Mouse (Mus musculus) neural tube, embryonic 11.5 days (tissue): Measurements from ENCODE around the gene D10Jhu81e. TPM values are rescaled to one million over a fixed set of nuclear protein-coding genes. Genes with fewer than 3 reads are reported as not detected.

Source experiments
- ATAC-seq: fragments of 200-750 bp; cut with Nextera tagmentation; 2 replicates; pipeline ENCODE4 v1.8.0; 2017; ENCODE audit warnings: moderate number of reproducible peaks, mild to moderate bottlenecking, moderate TSS enrichment, moderate library complexity; ENCODE audit not compliant: insufficient read depth, low FRiP score, low TSS enrichment
- DNase-seq: peaks from one replicate; pipeline ENCODE4 v3.0.0-alpha.2; 2015; ENCODE audit warnings: low spot score
- H3K27ac ChIP-seq: fragments of 300-500 bp; sonication (generic); 2 replicates; pipeline ENCODE4 v1.5.1; 2014; ENCODE audit warnings: low read depth, mild to moderate bottlenecking, low read length
- H3K27me3 ChIP-seq: fragments of 300-500 bp; sonication (generic); 2 replicates; pipeline ENCODE4 v1.6.1; 2014; ENCODE audit warnings: mild to moderate bottlenecking, low read length, mixed read lengths; ENCODE audit not compliant: control insufficient read depth, insufficient read depth
- H3K36me3 ChIP-seq: fragments of 300-500 bp; sonication (generic); 2 replicates; pipeline ENCODE4 v1.6.1; 2014; ENCODE audit warnings: mild to moderate bottlenecking, low read length, moderate library complexity, mixed read lengths; ENCODE audit not compliant: control insufficient read depth, insufficient read depth
- H3K4me1 ChIP-seq: fragments of 300-500 bp; sonication (generic); 2 replicates; pipeline ENCODE4 v1.6.1; 2014; ENCODE audit warnings: low read length, mixed read lengths; ENCODE audit not compliant: control insufficient read depth, insufficient read depth
- H3K4me2 ChIP-seq: fragments of 300-500 bp; sonication (generic); 2 replicates; pipeline ENCODE4 v1.6.1; 2014; ENCODE audit warnings: low read depth, mild to moderate bottlenecking, moderate library complexity
- H3K4me3 ChIP-seq: fragments of 300-500 bp; sonication (generic); 2 replicates; pipeline ENCODE4 v1.5.1; 2014; ENCODE audit warnings: low read depth, low read length
- H3K9ac ChIP-seq: fragments of 300-500 bp; sonication (generic); 2 replicates; pipeline ENCODE4 v1.6.1; 2014; ENCODE audit warnings: mild to moderate bottlenecking, low read length
- H3K9me3 ChIP-seq: fragments of 300-500 bp; sonication (generic); 2 replicates; pipeline ENCODE4 v1.6.1; 2016; ENCODE audit warnings: low read length; ENCODE audit not compliant: control insufficient read depth
- WGBS: fragments of 180-500 bp; shearing (Covaris S2); extraction: QIAGEN DNeasy Blood & Tissue Kit; methylation state at CpG from one replicate; pipeline ENCODE4 v1.1.7; 2014; 5-methylcytosine and 5-hydroxymethylcytosine counted together
- polyA plus RNA-seq: library from polyadenylated mRNA; unstranded; fragments of >200 nt; fragmentation: Nextera tagmentation; extraction: Ambion mirVana; gene quantifications from 2 replicates; pipeline ENCODE4 v1.2.1, GENCODE M21; 2014

D10Jhu81e gene
- polyA plus RNA-seq, 1 experiment from 2014 or later = 17.8 TPM

DNA sequence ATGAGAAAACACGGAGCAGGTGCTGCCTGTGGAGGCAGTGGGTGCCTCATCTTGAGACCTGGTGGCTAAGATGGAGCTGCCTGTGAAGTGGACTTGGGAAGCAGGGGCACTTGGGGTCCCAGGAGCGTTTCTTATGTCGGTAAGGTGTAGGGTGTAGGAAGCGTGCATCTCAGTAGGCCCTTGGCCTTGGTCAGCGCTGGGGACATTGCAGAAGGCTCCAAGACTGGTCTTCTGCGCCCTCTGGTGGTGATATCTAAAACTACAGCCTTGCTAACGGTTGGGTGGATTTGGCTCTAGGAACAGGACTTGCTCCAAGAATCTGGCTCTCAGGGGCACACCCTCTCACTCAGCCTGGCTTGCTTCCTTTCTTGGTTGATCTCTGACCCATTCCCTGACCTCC, 9.7 kb downstream of the D10Jhu81e start:
- WGBS = 2% methylated on average over 7 of the region's 7 CpGs
- no peaks in the 10 kb centered on the region for H3K27me3 ChIP-seq
- no peaks in the 10 kb centered on the region for H3K36me3 ChIP-seq
- no peaks in the 10 kb centered on the region for H3K4me1 ChIP-seq
- no peak overlapping the region for H3K4me3 ChIP-seq
- H3K9ac ChIP-seq = no peak overlapping the region
- H3K27ac ChIP-seq = no peak overlapping the region
- no peaks in the 10 kb centered on the region for H3K9me3 ChIP-seq
- peak; percentile 84 for ATAC-seq
- no peak overlapping the region for H3K4me2 ChIP-seq
- peak; percentile 76 for DNase-seq

DNA sequence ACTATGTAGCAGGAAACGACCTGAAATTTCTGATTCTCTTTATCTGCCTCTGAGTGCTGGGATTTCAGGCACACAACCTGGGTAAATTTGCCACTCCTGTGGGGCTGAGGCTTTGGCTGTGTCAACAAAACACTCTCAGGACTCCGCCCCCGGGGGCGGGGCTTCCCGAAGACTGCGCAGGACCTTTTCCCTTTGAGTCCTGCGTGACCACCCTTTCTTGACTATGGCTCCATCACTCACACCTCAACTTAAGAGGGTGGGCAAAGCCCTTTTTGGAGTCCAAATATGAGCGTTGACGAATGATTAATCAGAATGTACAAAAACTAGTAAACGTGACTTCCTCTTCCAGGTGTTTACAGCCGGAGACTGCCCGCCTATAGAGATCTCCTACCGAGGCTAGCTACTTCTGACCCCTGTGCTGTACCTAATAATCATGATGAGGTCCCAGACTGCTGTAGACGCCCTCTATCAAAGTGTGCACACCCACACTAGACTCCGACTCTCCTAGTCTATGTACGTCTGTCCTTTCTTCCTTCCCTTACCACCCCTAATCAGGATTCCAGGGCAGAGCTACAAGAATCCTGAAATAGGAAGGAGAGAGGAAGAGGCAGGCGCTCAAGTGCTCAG, 10.2 kb downstream of the D10Jhu81e start:
- no peaks in the 10 kb centered on the region for H3K36me3 ChIP-seq
- 18% methylated on average over 17 of the region's 17 CpGs for WGBS
- no peaks in the 10 kb centered on the region for H3K27me3 ChIP-seq
- ATAC-seq (peak; percentile 3; the same call in 1 of the 2 replicates), DNase-seq (peak; percentile 31)
- H3K4me3 ChIP-seq = no peak overlapping the region
- no peak overlapping the region for H3K4me2 ChIP-seq
- no peaks in the 10 kb centered on the region for H3K9me3 ChIP-seq
- no peak overlapping the region for H3K9ac ChIP-seq
- no peaks in the 10 kb centered on the region for H3K4me1 ChIP-seq
- H3K27ac ChIP-seq = no peak overlapping the region

DNA sequence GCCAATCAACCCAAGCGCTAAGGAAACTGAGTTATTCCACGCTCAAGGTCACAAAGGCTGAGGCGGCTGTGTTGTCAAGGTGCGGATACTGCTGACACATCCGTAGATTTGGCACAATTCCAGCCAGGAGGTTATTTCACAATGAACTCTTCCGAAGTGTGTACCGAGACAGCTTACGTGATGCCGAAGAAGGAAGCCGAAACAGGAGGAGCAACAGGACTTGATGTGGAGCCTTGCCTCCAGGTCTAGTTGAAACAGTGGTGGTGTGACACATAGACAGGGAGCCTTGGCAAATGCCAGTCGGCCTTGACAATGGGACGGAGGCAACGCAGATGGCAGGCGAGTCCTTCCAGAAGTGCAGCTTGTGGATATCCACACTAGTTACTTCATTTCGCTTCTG, 11.5 kb downstream of the D10Jhu81e start:
- Histone ChIP-seq H3K4me1 (no peaks in the 10 kb centered on the region), H3K27ac (no peak overlapping the region), H3K36me3 (no peaks in the 10 kb centered on the region), H3K4me3 (no peak overlapping the region), H3K9ac (no peak overlapping the region), H3K27me3 (no peaks in the 10 kb centered on the region), H3K9me3 (no peaks in the 10 kb centered on the region), H3K4me2 (no peak overlapping the region)
- ATAC-seq (no peak), DNase-seq (no peak)
- 92% methylated on average over 15 of the region's 15 CpGs for WGBS

DNA sequence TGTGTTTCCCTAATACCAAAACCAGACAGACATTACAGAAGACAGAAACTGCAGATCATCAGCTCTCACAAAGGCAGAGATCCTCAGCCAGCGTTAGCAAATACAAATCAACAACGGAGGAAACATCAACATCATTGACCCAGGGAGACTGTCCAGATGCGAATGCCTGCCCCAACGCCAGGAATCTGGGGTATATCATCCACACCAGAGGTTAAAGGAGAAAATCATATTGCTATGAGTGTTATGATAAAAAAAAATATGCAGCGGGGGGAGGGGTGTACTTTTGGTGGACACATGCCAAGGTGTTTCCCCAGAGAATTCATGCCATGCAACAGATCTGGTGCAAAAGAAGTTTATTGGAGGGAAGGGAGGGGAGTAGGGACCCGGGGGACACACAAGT, 12.7 kb downstream of the D10Jhu81e start:
- Histone ChIP-seq H3K27ac (no peak overlapping the region), H3K9ac (no peak overlapping the region), H3K4me3 (no peak overlapping the region), H3K9me3 (no peaks in the 10 kb centered on the region), H3K36me3 (no peaks in the 10 kb centered on the region), H3K4me2 (no peak overlapping the region), H3K4me1 (no peaks in the 10 kb centered on the region), H3K27me3 (no peaks in the 10 kb centered on the region)
- no peak for ATAC-seq
- DNase-seq = no peak
- 81% methylated on average over 6 of the region's 6 CpGs for WGBS

DNA sequence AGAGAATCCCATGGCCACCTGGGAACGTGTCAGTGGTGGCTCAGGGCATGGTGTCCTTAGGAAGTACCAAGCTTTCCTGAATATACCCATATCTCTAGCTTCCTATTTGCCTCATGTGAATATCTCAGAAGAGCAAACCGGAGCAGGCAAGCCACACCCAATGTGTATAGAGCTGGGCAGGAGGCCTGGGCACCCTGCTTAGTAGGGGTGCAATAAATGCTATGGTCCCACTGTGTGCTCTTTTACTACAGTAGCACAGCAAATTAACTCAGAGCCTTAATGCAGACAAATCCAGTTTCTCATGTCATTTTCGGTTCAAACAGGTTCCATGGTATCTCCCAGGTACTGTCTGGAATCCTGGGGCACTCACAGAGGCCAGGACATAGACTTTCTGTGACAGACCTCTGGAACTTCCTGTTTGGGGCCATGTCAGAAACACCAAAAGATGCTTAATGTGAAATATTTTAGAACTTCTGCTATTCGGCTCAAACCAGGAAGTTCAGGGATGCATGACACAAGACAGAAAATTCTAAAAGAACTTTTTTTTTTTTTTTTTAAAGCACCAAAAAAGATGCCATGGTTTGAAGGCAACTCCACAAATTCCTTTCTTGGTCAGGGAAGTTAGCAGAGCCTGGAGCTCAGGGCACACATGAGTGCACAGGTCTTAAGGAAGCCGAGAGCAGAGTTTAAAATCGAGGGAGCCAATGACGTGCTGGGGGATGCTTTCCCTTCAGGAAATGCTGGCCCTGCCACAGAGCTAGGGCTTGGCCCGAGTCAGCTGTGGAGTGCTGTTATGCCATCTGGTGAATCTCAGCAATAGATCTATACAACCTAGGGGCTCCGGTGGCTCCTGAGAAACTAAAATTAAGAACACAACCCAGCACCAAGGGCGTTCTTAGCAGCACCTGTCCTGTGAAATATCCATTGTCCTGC, 20.5 kb downstream of the D10Jhu81e start:
- Histone ChIP-seq H3K36me3 (no peaks in the 10 kb centered on the region), H3K27ac (no peak overlapping the region), H3K4me1 (no peaks in the 10 kb centered on the region), H3K9ac (no peak overlapping the region), H3K4me2 (no peak overlapping the region), H3K9me3 (no peaks in the 10 kb centered on the region), H3K4me3 (no peak overlapping the region), H3K27me3 (no peaks in the 10 kb centered on the region)
- DNase-seq (no peak), ATAC-seq (no peak)
- 78% methylated on average over 10 of the region's 10 CpGs for WGBS

DNA sequence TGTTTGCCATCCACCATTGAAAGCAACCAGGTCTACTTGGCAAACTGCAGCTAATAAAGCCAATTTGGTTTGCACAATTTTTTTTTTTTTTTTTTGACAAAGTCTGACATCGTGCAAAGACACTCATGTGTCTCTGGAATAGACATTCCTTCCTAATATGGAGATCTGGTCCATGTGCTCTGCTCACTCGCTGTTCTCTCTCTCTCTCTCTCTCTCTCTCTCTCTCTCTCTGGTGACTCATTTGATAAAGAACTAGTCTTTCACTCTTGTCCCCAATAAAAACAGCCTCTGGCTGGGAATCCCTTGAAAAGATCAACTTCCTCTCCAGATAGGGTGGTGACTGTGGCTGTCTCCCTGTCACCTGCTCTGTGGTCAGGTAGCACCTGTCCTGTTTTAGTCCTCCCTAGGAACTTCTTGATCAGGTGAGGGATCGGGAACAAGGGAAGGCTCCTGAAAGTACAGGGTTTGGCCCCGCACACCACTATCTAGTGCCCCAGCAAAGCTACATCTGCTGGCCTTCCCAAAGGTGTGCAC, 21.6 kb downstream of the D10Jhu81e start:
- DNase-seq (no peak), ATAC-seq (no peak)
- no peak overlapping the region for H3K4me3 ChIP-seq
- H3K4me2 ChIP-seq = no peak overlapping the region
- no peaks in the 10 kb centered on the region for H3K36me3 ChIP-seq
- no peak overlapping the region for H3K9ac ChIP-seq
- WGBS = 82% methylated on average over 4 of the region's 4 CpGs
- H3K27me3 ChIP-seq = no peaks in the 10 kb centered on the region
- H3K27ac ChIP-seq = no peak overlapping the region
- no peaks in the 10 kb centered on the region for H3K9me3 ChIP-seq
- no peaks in the 10 kb centered on the region for H3K4me1 ChIP-seq

DNA sequence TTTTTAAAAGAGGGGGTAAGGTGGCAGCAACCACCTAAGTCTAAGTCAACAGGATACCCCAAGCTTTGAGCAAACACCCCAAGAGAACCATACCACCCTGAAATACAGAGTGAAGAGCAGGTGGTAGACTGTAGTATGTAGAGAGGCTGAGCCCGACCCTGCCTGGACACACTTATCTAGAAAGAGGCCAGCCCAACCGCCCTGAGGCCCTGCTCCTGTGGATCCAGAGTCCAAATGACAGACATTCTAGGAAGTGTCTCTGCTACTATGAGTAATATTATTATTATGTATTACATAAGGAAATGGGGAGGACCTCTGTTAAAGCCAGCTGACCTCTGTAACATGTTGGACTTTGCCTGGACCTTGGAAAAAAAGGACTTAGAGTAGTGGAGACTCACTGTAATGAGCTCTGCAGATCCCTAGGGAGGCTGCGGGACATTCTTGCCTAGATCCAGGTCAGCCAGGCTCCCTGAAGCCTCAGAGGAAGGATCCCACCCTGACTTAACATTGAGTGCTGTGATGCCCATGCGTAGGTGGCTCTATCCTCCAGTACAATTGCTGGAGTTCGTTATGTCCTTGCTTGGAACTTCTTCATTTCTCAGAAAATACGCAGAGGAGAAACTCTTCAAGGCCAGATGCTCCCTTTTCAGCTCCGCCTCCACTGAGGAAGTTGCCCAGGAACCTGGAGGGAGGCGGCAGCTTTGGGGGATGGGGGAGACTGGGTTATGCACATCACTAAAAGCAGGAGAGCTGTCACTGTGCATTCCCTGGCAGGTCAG, 25.7 kb downstream of the D10Jhu81e start:
- no peak overlapping the region for H3K4me3 ChIP-seq
- H3K4me1 ChIP-seq = no peaks in the 10 kb centered on the region
- H3K27me3 ChIP-seq = no peaks in the 10 kb centered on the region
- H3K9me3 ChIP-seq = no peaks in the 10 kb centered on the region
- no peak overlapping the region for H3K9ac ChIP-seq
- no peak for DNase-seq
- 56% methylated on average over 8 of the region's 8 CpGs for WGBS
- no peak overlapping the region for H3K4me2 ChIP-seq
- no peak overlapping the region for H3K27ac ChIP-seq
- no peak for ATAC-seq
- H3K36me3 ChIP-seq = no peaks in the 10 kb centered on the region

DNA sequence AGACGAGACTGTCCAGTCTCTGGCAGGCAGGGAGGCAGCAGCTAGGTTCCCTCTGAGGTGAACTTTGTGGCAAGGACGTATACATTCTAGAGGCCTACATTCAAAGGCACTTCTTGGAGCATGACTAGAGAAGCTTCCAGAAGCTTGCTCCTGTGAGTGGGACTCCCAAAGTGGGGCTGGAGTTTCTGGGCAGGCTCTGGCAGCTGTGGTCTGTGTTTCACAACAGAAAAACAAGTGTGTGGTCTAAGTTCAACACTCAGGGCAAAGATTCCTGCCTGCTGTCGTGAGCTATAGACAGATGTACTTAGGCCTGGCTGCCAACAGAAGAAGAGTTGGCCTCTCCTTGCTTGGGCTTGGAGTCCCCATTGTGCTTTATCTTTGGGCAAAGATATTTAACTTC, 28.7 kb downstream of the D10Jhu81e start:
- 80% methylated on average over 3 of the region's 3 CpGs for WGBS
- H3K9ac ChIP-seq = no peak overlapping the region
- H3K27ac ChIP-seq = no peak overlapping the region
- H3K9me3 ChIP-seq = no peaks in the 10 kb centered on the region
- no peaks in the 10 kb centered on the region for H3K36me3 ChIP-seq
- DNase-seq = no peak
- no peaks in the 10 kb centered on the region for H3K4me1 ChIP-seq
- no peak overlapping the region for H3K4me3 ChIP-seq
- no peak for ATAC-seq
- no peaks in the 10 kb centered on the region for H3K27me3 ChIP-seq
- no peak overlapping the region for H3K4me2 ChIP-seq
